ENCODE assay signal across 24 mouse cellular contexts in the genomic region with DNA sequence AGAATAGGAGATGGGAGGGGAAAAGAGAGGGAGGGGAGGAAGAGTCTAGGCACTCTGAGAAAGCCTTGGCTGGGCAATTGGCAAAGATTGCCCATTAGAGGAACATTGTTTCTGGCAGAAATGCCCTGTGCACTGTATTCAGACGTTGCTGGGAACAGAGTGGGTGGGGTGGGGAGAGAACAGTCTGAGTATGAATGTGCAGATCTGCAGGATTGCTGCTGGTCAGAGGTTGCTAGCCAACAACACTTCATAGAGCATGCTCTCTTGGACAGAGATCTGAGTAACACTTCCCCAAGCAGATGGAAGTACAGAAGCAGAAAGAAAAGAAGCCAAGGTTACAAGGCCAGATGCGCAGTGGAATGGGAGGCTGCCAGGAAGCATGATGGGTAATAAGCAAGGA. TPM values are rescaled to one million over a fixed set of nuclear protein-coding genes. Genes with fewer than 3 reads are reported as not detected.
DNase-seq lines count a peak whose midpoint lies in the region; ATAC-seq and TF ChIP-seq lines count a peak whose summit lies in the region.
"Had no signal": no experiment of that assay in that cellular context is flagged by ENCODE, and none has a peak within 500 bp of the region (broad histone marks: within the 10 kb centered on the region; RNA-seq: fewer than 3 reads in every experiment).

No protein-coding gene starts in this region.

- no peaks in the 10 kb centered on the region for H3K36me3 ChIP-seq in midbrain, postnatal 0 days (ENCODE audit: insufficient read depth, low read length)
- H3K36me3 ChIP-seq in midbrain, embryonic 16.5 days (ENCODE audit: control insufficient read depth, insufficient read depth, low read length) = no peaks in the 10 kb centered on the region
- no peaks in the 10 kb centered on the region for H3K36me3 ChIP-seq in lung, embryonic 15.5 days
- H3K36me3 ChIP-seq: heart, embryonic 13.5 days; hindbrain, embryonic 12.5 days; limb, embryonic 13.5 days; midbrain, embryonic 13.5 days had no signal

- H3K27me3 ChIP-seq in midbrain, postnatal 0 days (ENCODE audit: insufficient read depth, low read length) = no peaks in the 10 kb centered on the region
- H3K27me3 ChIP-seq in midbrain, embryonic 16.5 days (ENCODE audit: control insufficient read depth, insufficient read depth, low read depth, low read length) = no peaks in the 10 kb centered on the region
- H3K27me3 ChIP-seq in lung, embryonic 15.5 days = no peaks in the 10 kb centered on the region
- H3K27me3 ChIP-seq: hindbrain, embryonic 12.5 days; limb, embryonic 13.5 days; midbrain, embryonic 13.5 days had no signal

- H3K4me1 ChIP-seq in midbrain, postnatal 0 days (ENCODE audit: insufficient read depth, low read length) = no peaks in the 10 kb centered on the region
- H3K4me1 ChIP-seq in midbrain, embryonic 16.5 days (ENCODE audit: control insufficient read depth, insufficient read depth, low read length) = no peaks in the 10 kb centered on the region
- 0 out of 2 replicates have a peak, but pooled peaks cover 3% of the 10 kb centered on the region for H3K4me1 ChIP-seq in lung, embryonic 15.5 days
- H3K4me1 ChIP-seq: heart, embryonic 13.5 days; hindbrain, embryonic 12.5 days; limb, embryonic 13.5 days; midbrain, embryonic 13.5 days had no signal

- no peak overlapping the region for H3K4me2 ChIP-seq in midbrain, postnatal 0 days (ENCODE audit: low read depth, low read length, poor library complexity, severe bottlenecking)
- no peak overlapping the region for H3K4me2 ChIP-seq in midbrain, embryonic 16.5 days (ENCODE audit: low read length)
- H3K4me2 ChIP-seq in lung, embryonic 15.5 days = no peak overlapping the region
- H3K4me2 ChIP-seq: heart, embryonic 13.5 days; hindbrain, embryonic 12.5 days; limb, embryonic 13.5 days; midbrain, embryonic 13.5 days had no signal

- no peaks in the 10 kb centered on the region for H3K9me3 ChIP-seq in midbrain, postnatal 0 days (ENCODE audit: low read length)
- H3K9me3 ChIP-seq in midbrain, embryonic 16.5 days (replicated peaks; ENCODE audit: control insufficient read depth, low read length, poor library complexity, severe bottlenecking) = no peaks in the 10 kb centered on the region
- H3K9me3 ChIP-seq in lung, embryonic 15.5 days = no peaks in the 10 kb centered on the region
- H3K9me3 ChIP-seq: hindbrain, embryonic 12.5 days; limb, embryonic 13.5 days; midbrain, embryonic 13.5 days had no signal

- no peak for ATAC-seq in midbrain, postnatal 0 days (ENCODE audit: low FRiP score)
- ATAC-seq in midbrain, embryonic 16.5 days = no peak
- peak; percentile 97 for ATAC-seq in lung, embryonic 15.5 days (ENCODE audit: borderline replicate concordance, extremely low read depth, low FRiP score, low TSS enrichment)
- ATAC-seq: activated CD4-positive, CD25-positive, alpha-beta regulatory T cell, adult 4 months; intestine, postnatal 0 days; liver, postnatal 0 days; midbrain, embryonic 13.5 days had no signal

- 69% methylated on average over 2 of the region's 2 CpGs for WGBS in midbrain, postnatal 0 days
- WGBS in midbrain, embryonic 16.5 days = 70% methylated on average over 2 of the region's 2 CpGs
- WGBS in lung, embryonic 15.5 days = 38% methylated on average over 2 of the region's 2 CpGs

- peak; percentile 8 for DNase-seq in gastrocnemius, adult 18-20 months (ENCODE audit: low spot score)
- no peak for DNase-seq in gastrocnemius, adult 8-10 months (ENCODE audit: low spot score in 2 of 2)
- peak; percentile 22 for DNase-seq in midbrain, postnatal 0 days (ENCODE audit: low spot score)
- peak; percentile 43 to 79 for DNase-seq in lung, postnatal 4 days
- DNase-seq in embryo, embryonic 11 days = no peak
- DNase-seq: cerebellum, adult 2 months; kidney, postnatal 14 days; liver, postnatal 0 days had no signal

- no peak overlapping the region for H3K9ac ChIP-seq in midbrain, postnatal 0 days (replicated peaks; ENCODE audit: low read length, poor library complexity, severe bottlenecking)
- H3K9ac ChIP-seq in midbrain, embryonic 16.5 days (ENCODE audit: low read depth, low read length) = no peak overlapping the region
- H3K9ac ChIP-seq in lung, embryonic 15.5 days = no peak overlapping the region
- H3K9ac ChIP-seq: heart, embryonic 13.5 days; hindbrain, embryonic 12.5 days; limb, embryonic 13.5 days; liver, postnatal 0 days; midbrain, embryonic 13.5 days had no signal

- H3K27ac ChIP-seq in midbrain, postnatal 0 days (ENCODE audit: low read depth, low read length) = no peak overlapping the region
- no peak overlapping the region for H3K27ac ChIP-seq in midbrain, embryonic 16.5 days (ENCODE audit: low read length)
- no peak overlapping the region for H3K27ac ChIP-seq in lung, embryonic 15.5 days
- H3K27ac ChIP-seq: heart, embryonic 13.5 days; hindbrain, embryonic 12.5 days; left cerebral cortex, adult 2 months; limb, embryonic 13.5 days; midbrain, embryonic 13.5 days; stomach, postnatal 0 days had no signal

- H3K4me3 ChIP-seq in midbrain, postnatal 0 days (ENCODE audit: low read depth, low read length) = no peak overlapping the region
- no peak overlapping the region for H3K4me3 ChIP-seq in midbrain, embryonic 16.5 days (ENCODE audit: low read depth, low read length)
- H3K4me3 ChIP-seq in lung, embryonic 15.5 days = no peak overlapping the region
- H3K4me3 ChIP-seq: erythroblast, embryonic 14.5 days; heart, embryonic 13.5 days; hindbrain, embryonic 12.5 days; left cerebral cortex, adult 2 months; limb, embryonic 13.5 days; midbrain, embryonic 13.5 days had no signal

- TF ChIP-seq CTCF in midbrain, postnatal 0 days (IDR thresholded peaks at IDR 0.05) = no peak

RNA-seq across cellular contexts. Expression of gene Raver2, which starts 6.6 kb away (rescaled TPM):
- 1 to 10 TPM; 3.9 to 5.1 TPM for total RNA-seq in gastrocnemius, adult 18-20 months (2021)
- 1 to 10 TPM; 1.8 to 3.5 (median 2.3) TPM for total RNA-seq in gastrocnemius, adult 8-10 months (2022)
- total RNA-seq in midbrain, postnatal 0 days (2014; rRNA removed) = 19.7 and 20.2 TPM in 2 replicates
- 4.8 and 5.5 TPM in 2 replicates for polyA plus RNA-seq in midbrain, postnatal 0 days (2015; fragmentation: Nextera tagmentation; extraction: Ambion mirVana)
- polyA plus RNA-seq in midbrain, embryonic 16.5 days (2015; fragmentation: Nextera tagmentation; extraction: Ambion mirVana) = 4.3 and 4.6 TPM in 2 replicates
- polyA plus RNA-seq in lung, embryonic 15.5 days (2015; fragmentation: Nextera tagmentation; extraction: Ambion mirVana) = 10.8 and 12.2 TPM in 2 replicates
- polyA plus RNA-seq: erythroblast, embryonic 14.5 days had no signal

RNA-seq across cellular contexts. Expression of gene Gm10577, which starts 41.6 kb away (rescaled TPM):
- total RNA-seq in gastrocnemius, adult 18-20 months (2021) = not detected
- total RNA-seq in gastrocnemius, adult 8-10 months (2022) = not detected
- total RNA-seq in midbrain, postnatal 0 days (2014; rRNA removed) = not detected in 2 replicates
- not detected in 2 replicates for polyA plus RNA-seq in midbrain, postnatal 0 days (2015; fragmentation: Nextera tagmentation; extraction: Ambion mirVana)
- polyA plus RNA-seq in midbrain, embryonic 16.5 days (2015; fragmentation: Nextera tagmentation; extraction: Ambion mirVana) = not detected in 2 replicates
- not detected in 2 replicates for polyA plus RNA-seq in lung, embryonic 15.5 days (2015; fragmentation: Nextera tagmentation; extraction: Ambion mirVana)
- total RNA-seq: gastrocnemius, postnatal 4 days; left cerebral cortex, adult 2 months; MEL had no signal
- polyA plus RNA-seq: activated CD4-positive, CD25-positive, alpha-beta regulatory T cell, adult 4 months; cerebellum, adult 2 months; erythroblast, embryonic 14.5 days; heart, embryonic 13.5 days; hindbrain, embryonic 12.5 days; intestine, postnatal 0 days; limb, embryonic 13.5 days; liver, postnatal 0 days; midbrain, embryonic 13.5 days; neural tube, embryonic 11.5 days; spleen, adult 2 months; stomach, postnatal 0 days; urinary bladder, adult 2 months had no signal

Comparison
In these comparisons a context has a peak if more than half of its experiments do, and no peak if none do; other contexts are left out.
1. DNase-seq: peak in gastrocnemius, adult 18-20 months (single experiment), midbrain, postnatal 0 days (single experiment) and lung, postnatal 4 days (2 of 2); none in gastrocnemius, adult 8-10 months (0 of 2) and embryo, embryonic 11 days (single experiment).